Mouse (Mus musculus) liver, postnatal 0 days (tissue): ENCODE measurements around the gene Heatr5a. TPM values are rescaled to one million over a fixed set of nuclear protein-coding genes. Genes with fewer than 3 reads are reported as not detected.

Experiments
- ATAC-seq: fragments of 200-750 bp; cut with Nextera tagmentation; 2 replicates; pipeline ENCODE4 v1.8.0; 2017; ENCODE audit warnings: mild to moderate bottlenecking, moderate library complexity
- DNase-seq: peaks from one replicate; pipeline ENCODE4 v3.0.0-alpha.2; 2016
- H3K27ac ChIP-seq: fragments of 300-500 bp; sonication (generic); 2 replicates; pipeline ENCODE4 v1.5.1; 2014; ENCODE audit warnings: antibody characterized with exemption, moderate library complexity, mild to moderate bottlenecking, low read depth
- H3K27me3 ChIP-seq: fragments of 300-500 bp; sonication (generic); 2 replicates; pipeline ENCODE4 v1.6.1; 2014; ENCODE audit warnings: low read length, control low read depth, mixed read lengths; ENCODE audit not compliant: insufficient read depth
- H3K36me3 ChIP-seq: fragments of 300-500 bp; sonication (generic); replicated peaks from 2 replicates; pipeline ENCODE4 v1.6.1; 2014; ENCODE audit warnings: mild to moderate bottlenecking, control low read depth, low read length, moderate library complexity, mixed read lengths; ENCODE audit not compliant: insufficient read depth
- H3K4me1 ChIP-seq: fragments of 300-500 bp; sonication (generic); 2 replicates; pipeline ENCODE4 v1.6.1; 2014; ENCODE audit warnings: antibody characterized with exemption, mild to moderate bottlenecking, control low read depth; ENCODE audit not compliant: insufficient read depth
- H3K4me2 ChIP-seq: fragments of 300-500 bp; sonication (generic); 2 replicates; pipeline ENCODE4 v1.6.1; 2014; ENCODE audit warnings: low read depth, mild to moderate bottlenecking, low read length, moderate library complexity, mixed read lengths
- H3K4me3 ChIP-seq: fragments of 300-500 bp; sonication (generic); 2 replicates; pipeline ENCODE4 v1.5.1; 2014; ENCODE audit warnings: low read depth, low read length
- H3K9ac ChIP-seq: fragments of 300-500 bp; sonication (generic); replicated peaks from 2 replicates; pipeline ENCODE4 v1.6.1; 2014; ENCODE audit warnings: mild to moderate bottlenecking, moderate library complexity
- H3K9me3 ChIP-seq: fragments of 300-500 bp; sonication (generic); 2 replicates; pipeline ENCODE4 v1.6.1; 2016; ENCODE audit warnings: mild to moderate bottlenecking, control low read depth, low read length, mixed read lengths
- CTCF ChIP-seq: sonication (generic); IDR thresholded peaks from 2 replicates; pipeline ENCODE4 v1.5.1; 2016; ENCODE audit warnings: antibody characterized with exemption, low read depth
- EP300 ChIP-seq: IDR thresholded peaks from 2 replicates; pipeline ENCODE4 v1.6.1; 2016; ENCODE audit warnings: antibody characterized with exemption, low read depth, mild to moderate bottlenecking
- WGBS: fragments of 180-500 bp; shearing (Covaris S2); extraction: QIAGEN DNeasy Blood & Tissue Kit; methylation state at CpG from one replicate; pipeline ENCODE4 v1.1.7; 2014; ENCODE audit not compliant: insufficient replicate concordance; 5-methylcytosine and 5-hydroxymethylcytosine counted together
- polyA plus RNA-seq: library from polyadenylated mRNA; unstranded; fragments of >200 nt; fragmentation: Nextera tagmentation; extraction: Ambion mirVana; gene quantifications from 2 replicates; pipeline ENCODE4 v1.2.1, GENCODE M21; 2015

Gene Heatr5a
- polyA plus RNA-seq, 1 experiment from 2014 or later: 2.6 TPM

- no peak for ATAC-seq
Observed at GRCm38 (mm10) chr12:51896901-51897300, 74.2 kb downstream of the Heatr5a start.

GRCm38 (mm10) chr12:51888609-51889008 is 82.5 kb downstream of the Heatr5a start:
- Histone ChIP-seq H3K27me3 (no peaks in the 10 kb centered on the region), H3K9ac (no peak overlapping the region), H3K4me1 (no peaks in the 10 kb centered on the region), H3K36me3 (peaks cover 46% of the 10 kb centered on the region), H3K4me2 (no peak overlapping the region), H3K27ac (no peak overlapping the region), H3K9me3 (no peaks in the 10 kb centered on the region), H3K4me3 (no peak overlapping the region)
- 88% methylated on average over 12 of the region's 12 CpGs for WGBS
- TF ChIP-seq CTCF (no peak), EP300 (no peak)
- ATAC-seq (no peak), DNase-seq (no peak)

More at GRCm38 (mm10) chr12:51896901-51897300, 74.2 kb downstream of the Heatr5a start:
- no peak for TF ChIP-seq EP300
- 91% methylated on average over 4 of the region's 4 CpGs for WGBS
- Histone ChIP-seq H3K27ac (no peak overlapping the region), H3K9me3 (no peaks in the 10 kb centered on the region), H3K27me3 (no peaks in the 10 kb centered on the region), H3K36me3 (peaks cover 41% of the 10 kb centered on the region), H3K4me1 (no peaks in the 10 kb centered on the region), H3K4me3 (no peak overlapping the region), H3K4me2 (no peak overlapping the region), H3K9ac (no peak overlapping the region)
- no peak for DNase-seq

DNA sequence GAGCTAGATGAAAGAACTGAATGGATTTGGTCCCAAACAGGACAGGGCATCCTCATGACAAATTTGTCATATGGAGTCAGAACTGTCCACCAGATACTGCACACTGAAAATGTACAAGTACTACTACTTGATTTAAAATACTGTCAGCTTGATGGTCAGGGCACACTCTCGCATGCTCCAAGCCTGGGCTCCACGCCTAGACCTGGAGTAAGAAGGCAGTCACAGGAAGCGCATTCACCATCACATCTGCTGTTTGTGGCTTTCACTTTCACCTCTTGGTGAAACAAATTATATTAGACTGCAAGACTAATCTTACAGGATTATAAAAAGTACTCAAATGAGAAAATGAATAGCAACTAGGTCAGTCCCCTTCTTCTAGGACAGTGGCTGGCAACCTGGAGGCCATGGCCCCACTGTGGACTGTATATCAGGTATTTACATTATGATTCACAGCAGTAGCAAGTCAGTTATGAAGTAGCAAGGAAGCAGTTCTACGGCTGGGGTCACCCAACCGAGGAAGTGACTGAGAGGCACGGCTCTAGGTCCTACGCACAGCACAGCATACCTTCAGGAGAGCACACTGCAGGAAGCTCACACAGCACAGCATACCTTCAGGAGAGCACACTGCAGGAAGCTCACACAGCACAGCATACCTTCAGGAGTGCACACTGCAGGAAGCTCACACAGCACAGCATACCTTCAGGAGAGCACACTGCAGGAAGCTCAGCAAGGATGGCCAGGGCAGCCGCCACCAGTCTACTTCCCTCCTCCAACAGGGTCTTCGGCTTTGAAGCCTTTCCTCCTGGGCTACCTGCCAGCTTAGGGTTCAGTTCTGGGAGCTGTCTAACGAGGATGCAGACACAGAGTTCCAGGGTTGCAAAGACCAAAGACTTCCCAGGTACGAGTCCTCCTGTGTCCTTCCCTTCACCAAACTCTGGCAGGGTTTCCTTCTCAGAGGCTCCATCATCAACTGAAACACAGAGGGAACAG is 83.5 kb downstream of the Heatr5a start:
- H3K4me2 ChIP-seq: peak overlapping the region; percentile 2; the same call in 1 of the 2 replicates
- no peak for TF ChIP-seq CTCF
- TF ChIP-seq EP300: no peak
- H3K9me3 ChIP-seq: no peaks in the 10 kb centered on the region
- H3K4me3 ChIP-seq: no peak overlapping the region
- 0 out of 2 replicates have a peak, but pooled peaks have one; percentile 14 for ATAC-seq
- no peaks in the 10 kb centered on the region for H3K4me1 ChIP-seq
- H3K27me3 ChIP-seq: no peaks in the 10 kb centered on the region
- 76% methylated on average over 11 of the region's 11 CpGs for WGBS
- no peak overlapping the region for H3K9ac ChIP-seq
- H3K27ac ChIP-seq: no peak overlapping the region
- H3K36me3 ChIP-seq: peaks cover 38% of the 10 kb centered on the region
- DNase-seq: no peak

DNA sequence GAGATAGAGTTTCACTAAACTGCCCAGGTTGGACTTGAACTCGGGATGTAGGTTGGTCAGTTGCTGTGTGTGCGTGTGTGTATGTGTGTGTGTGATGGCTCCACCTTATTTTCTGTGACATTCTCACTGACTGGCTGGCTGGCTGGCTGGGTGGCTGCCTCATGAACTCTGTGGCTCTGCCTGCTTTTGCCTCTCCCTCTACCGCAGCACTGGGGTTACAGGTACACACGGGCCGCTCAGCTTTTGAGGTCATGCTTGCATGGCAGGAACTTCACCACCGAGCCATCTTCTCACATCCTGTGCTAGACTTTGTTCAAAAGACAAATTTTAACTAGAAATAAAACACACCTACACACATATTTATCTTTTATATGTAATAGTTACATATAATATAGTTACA is 84.8 kb downstream of the Heatr5a start:
- Histone ChIP-seq H3K36me3 (peaks cover 40% of the 10 kb centered on the region), H3K9ac (no peak overlapping the region), H3K27ac (no peak overlapping the region), H3K4me3 (no peak overlapping the region), H3K4me1 (no peaks in the 10 kb centered on the region), H3K27me3 (no peaks in the 10 kb centered on the region), H3K4me2 (no peak overlapping the region), H3K9me3 (no peaks in the 10 kb centered on the region)
- ATAC-seq: no peak
- no peak for TF ChIP-seq CTCF
- no peak for TF ChIP-seq EP300
- 84% methylated on average over 6 of the region's 6 CpGs for WGBS
- no peak for DNase-seq

- Histone ChIP-seq H3K27ac (no peak overlapping the region), H3K4me1 (no peaks in the 10 kb centered on the region), H3K27me3 (no peaks in the 10 kb centered on the region), H3K36me3 (peaks cover 37% of the 10 kb centered on the region), H3K4me2 (no peak overlapping the region), H3K9ac (no peak overlapping the region), H3K9me3 (no peaks in the 10 kb centered on the region), H3K4me3 (no peak overlapping the region)
- WGBS: 79% methylated on average over 2 of the region's 2 CpGs
- ATAC-seq (no peak), DNase-seq (no peak)
- TF ChIP-seq CTCF (no peak), EP300 (no peak)
Observed at GRCm38 (mm10) chr12:51884801-51885200, 86.3 kb downstream of the Heatr5a start.

GRCm38 (mm10) chr12:51883297-51883805 is 87.8 kb downstream of the Heatr5a start:
- H3K4me1 ChIP-seq: no peaks in the 10 kb centered on the region
- peak overlapping the region; percentile 29; the same call in 1 of the 2 replicates for H3K27ac ChIP-seq
- DNase-seq: no peak
- H3K4me2 ChIP-seq: no peak overlapping the region
- TF ChIP-seq CTCF (no peak), EP300 (peak; percentile 85)
- H3K9me3 ChIP-seq: no peaks in the 10 kb centered on the region
- H3K4me3 ChIP-seq: no peak overlapping the region
- ATAC-seq: peak; percentile 90
- H3K9ac ChIP-seq: no peak overlapping the region
- H3K27me3 ChIP-seq: no peaks in the 10 kb centered on the region
- H3K36me3 ChIP-seq: peaks cover 40% of the 10 kb centered on the region
- 54% methylated on average over 9 of the region's 9 CpGs for WGBS
